Comparison of ENCODE assay signal across 8 mouse cellular contexts in the genomic region with DNA sequence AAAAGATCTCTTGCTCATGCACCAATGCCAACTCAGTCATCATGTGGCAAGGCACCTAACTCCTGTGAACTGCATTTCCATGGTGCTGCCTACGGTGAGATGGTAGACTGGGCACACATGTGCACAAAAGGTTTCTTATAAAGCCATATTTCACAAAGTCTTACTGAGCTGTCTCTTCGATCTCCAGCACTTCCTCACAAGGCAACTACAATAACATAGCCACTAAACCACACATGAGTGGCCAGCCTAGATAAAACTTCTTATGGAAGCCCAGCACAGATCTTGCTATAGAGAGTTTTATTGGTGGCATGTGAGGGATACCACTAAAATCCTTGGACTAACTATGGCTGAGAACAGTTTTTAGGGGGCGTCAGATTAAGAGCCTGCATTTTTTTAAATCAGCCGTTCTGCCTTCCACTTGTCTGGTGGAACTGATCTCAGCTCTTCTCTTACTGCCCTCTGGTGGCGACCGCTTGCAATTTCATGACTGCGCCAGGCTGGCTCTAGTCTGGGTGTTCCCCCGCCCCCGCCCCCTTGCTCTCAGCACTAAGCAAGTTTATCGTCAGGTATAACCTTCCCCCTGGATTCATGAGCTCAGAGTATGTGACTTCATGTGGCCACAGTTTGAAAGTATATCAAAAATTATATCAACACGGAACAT.
A peak's percentile ranks its signal among the peaks of the same experiment; 100 is the strongest.
DNase-seq lines count a peak whose midpoint lies in the region; ATAC-seq lines count a peak whose summit lies in the region.

No protein-coding gene starts in this region.

- no peaks in the 10 kb centered on the region for H3K27me3 ChIP-seq in limb, embryonic 11.5 days (ENCODE audit: control insufficient read depth, insufficient read depth, low read length)
- no peaks in the 10 kb centered on the region for H3K27me3 ChIP-seq in neural tube, embryonic 13.5 days

- no peaks in the 10 kb centered on the region for H3K9me3 ChIP-seq in limb, embryonic 11.5 days (ENCODE audit: control insufficient read depth, low read length)
- no peaks in the 10 kb centered on the region for H3K9me3 ChIP-seq in neural tube, embryonic 13.5 days

- no peak overlapping the region for H3K27ac ChIP-seq in limb, embryonic 11.5 days (replicated peaks; ENCODE audit: low read depth, low read length)
- no peak overlapping the region for H3K27ac ChIP-seq in neural tube, embryonic 13.5 days (replicated peaks)

- H3K4me1 ChIP-seq in limb, embryonic 11.5 days (ENCODE audit: control insufficient read depth, insufficient read depth, low read length): peaks cover 8% of the 10 kb centered on the region; the same call in 1 of the 2 replicates
- H3K4me1 ChIP-seq in neural tube, embryonic 13.5 days (replicated peaks): peaks cover 27% of the 10 kb centered on the region

- 22% methylated on average over 11 of the region's 11 CpGs for WGBS in limb, embryonic 11.5 days
- WGBS in neural tube, embryonic 13.5 days: 18% methylated on average over 11 of the region's 11 CpGs

- H3K4me3 ChIP-seq in limb, embryonic 11.5 days (ENCODE audit: low read depth, low read length): no peak overlapping the region
- H3K4me3 ChIP-seq in neural tube, embryonic 13.5 days: no peak overlapping the region

- H3K9ac ChIP-seq in limb, embryonic 11.5 days (ENCODE audit: low read length): no peak overlapping the region
- no peak overlapping the region for H3K9ac ChIP-seq in neural tube, embryonic 13.5 days

- H3K4me2 ChIP-seq in limb, embryonic 11.5 days (ENCODE audit: low read depth, severe bottlenecking): no peak overlapping the region
- no peak overlapping the region for H3K4me2 ChIP-seq in neural tube, embryonic 13.5 days

- peak; percentile 30 to 48 for DNase-seq in urinary bladder, postnatal 36 days (ENCODE audit: low spot score in 2 of 2)
- DNase-seq in urinary bladder, adult 2 months (ENCODE audit: low spot score): no peak
- DNase-seq in cerebellum, postnatal 10 days: peak; percentile 93 to 94
- peak; percentile 71 to 85 for DNase-seq in frontal cortex, postnatal 14 days (ENCODE audit: low spot score in 2 of 2)
- DNase-seq in kidney, adult 9 months: peak; percentile 39
- peak; percentile 87 for DNase-seq in limb, embryonic 11.5 days (ENCODE audit: low spot score)
- peak; percentile 72 for DNase-seq in thymus, postnatal 4 days

- no peak for ATAC-seq in limb, embryonic 11.5 days (ENCODE audit: insufficient number of reproducible peaks, low FRiP score, low TSS enrichment, low read depth)
- ATAC-seq in neural tube, embryonic 13.5 days (ENCODE audit: low read depth): peak; percentile 46; the same call in 1 of the 2 replicates

- H3K36me3 ChIP-seq in limb, embryonic 11.5 days (ENCODE audit: control insufficient read depth, insufficient read depth, low read length): no peaks in the 10 kb centered on the region
- H3K36me3 ChIP-seq in neural tube, embryonic 13.5 days: no peaks in the 10 kb centered on the region
